16 mouse cellular contexts compared by ENCODE assay signal in the genomic region with DNA sequence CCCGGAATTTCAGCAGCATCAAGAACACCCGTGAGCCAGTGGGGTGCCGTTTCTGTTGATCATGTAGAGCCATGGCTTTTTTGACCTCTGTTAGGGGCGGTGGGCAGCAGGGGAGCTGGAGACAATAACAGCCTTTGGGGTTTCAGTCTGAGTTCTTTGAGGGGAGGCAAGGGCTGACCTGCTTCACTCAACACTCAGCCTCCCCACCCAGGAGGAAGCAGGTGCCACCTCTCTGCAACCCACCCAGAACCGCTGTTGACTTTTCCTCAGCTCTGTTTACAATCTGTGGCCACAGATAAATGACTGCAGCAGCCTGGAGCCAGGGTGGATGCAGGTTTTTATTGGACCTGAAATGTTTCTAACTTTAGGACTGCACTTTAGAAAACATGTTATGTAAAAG. TPM values are rescaled to one million over a fixed set of nuclear protein-coding genes. Genes with fewer than 3 reads are reported as not detected.
DNase-seq lines count a peak whose midpoint lies in the region; ATAC-seq and TF ChIP-seq lines count a peak whose summit lies in the region.
"Had no signal": no experiment of that assay in that cellular context is flagged by ENCODE, and none has a peak within 500 bp of the region (broad histone marks: within the 10 kb centered on the region; RNA-seq: fewer than 3 reads in every experiment).

No protein-coding gene starts in this region.

- H3K27ac ChIP-seq in liver, postnatal 0 days (ENCODE audit: low read depth): no peak overlapping the region
- no peak overlapping the region for H3K27ac ChIP-seq in embryonic facial prominence, embryonic 10.5 days (replicated peaks)
- H3K27ac ChIP-seq in intestine, embryonic 16.5 days (ENCODE audit: low read length): 0 out of 2 replicates have a peak overlapping the region, but pooled peaks have one; percentile 13
- peak overlapping the region; percentile 73 for H3K27ac ChIP-seq in stomach, embryonic 14.5 days (ENCODE audit: low read length)
- H3K27ac ChIP-seq: neural tube, embryonic 12.5 days had no signal

- H3K4me3 ChIP-seq in liver, postnatal 0 days (ENCODE audit: low read depth, low read length): no peak overlapping the region
- no peak overlapping the region for H3K4me3 ChIP-seq in embryonic facial prominence, embryonic 10.5 days
- no peak overlapping the region for H3K4me3 ChIP-seq in intestine, embryonic 16.5 days (ENCODE audit: low read length)
- no peak overlapping the region for H3K4me3 ChIP-seq in stomach, embryonic 14.5 days (ENCODE audit: low read depth, low read length)
- H3K4me3 ChIP-seq: neural tube, embryonic 12.5 days had no signal

- H3K4me1 ChIP-seq in liver, postnatal 0 days (ENCODE audit: insufficient read depth): no peaks in the 10 kb centered on the region; the same call in 1 of the 2 replicates
- H3K4me1 ChIP-seq in embryonic facial prominence, embryonic 10.5 days: peaks cover 5% of the 10 kb centered on the region
- peaks cover 24% of the 10 kb centered on the region for H3K4me1 ChIP-seq in intestine, embryonic 16.5 days (ENCODE audit: control insufficient read depth, insufficient read depth, low read length)
- H3K4me1 ChIP-seq in stomach, embryonic 14.5 days (ENCODE audit: control insufficient read depth, insufficient read depth, low read length): peaks cover 17% of the 10 kb centered on the region; the same call in 1 of the 2 replicates
- H3K4me1 ChIP-seq: neural tube, embryonic 12.5 days had no signal

- TF ChIP-seq EP300 in liver, postnatal 0 days (IDR thresholded peaks at IDR 0.05; ENCODE audit: low read depth): no peak

- peak; percentile 7 for DNase-seq in liver
- no peak for DNase-seq in liver, postnatal 0 days
- peak; percentile 10 for DNase-seq in embryonic facial prominence, embryonic 10.5 days (ENCODE audit: low spot score)
- DNase-seq in frontal cortex, postnatal 14 days (ENCODE audit: low spot score in 2 of 2): no peak
- no peak for DNase-seq in c-Kit-positive CD71-positive TER-119-positive erythroid progenitor cells, embryonic 14.5 days (ENCODE audit: low spot score)
- DNase-seq: cerebellum, adult 11 months; heart, postnatal 4 days; kidney, adult 11 months; kidney, postnatal 4 days had no signal

- 29% methylated on average over 5 of the region's 5 CpGs for WGBS in liver, postnatal 0 days (ENCODE audit: insufficient replicate concordance)
- WGBS in embryonic facial prominence, embryonic 10.5 days: 16% methylated on average over 5 of the region's 5 CpGs
- 25% methylated on average over 5 of the region's 5 CpGs for WGBS in intestine, embryonic 16.5 days
- 19% methylated on average over 5 of the region's 5 CpGs for WGBS in stomach, embryonic 14.5 days

- no peaks in the 10 kb centered on the region for H3K36me3 ChIP-seq in liver, postnatal 0 days (replicated peaks; ENCODE audit: insufficient read depth, low read length)
- no peaks in the 10 kb centered on the region for H3K36me3 ChIP-seq in embryonic facial prominence, embryonic 10.5 days (replicated peaks)
- no peaks in the 10 kb centered on the region for H3K36me3 ChIP-seq in intestine, embryonic 16.5 days (ENCODE audit: control insufficient read depth, insufficient read depth, low read length)
- H3K36me3 ChIP-seq in stomach, embryonic 14.5 days (ENCODE audit: control insufficient read depth, insufficient read depth, low read length): no peaks in the 10 kb centered on the region
- H3K36me3 ChIP-seq: neural tube, embryonic 12.5 days had no signal

- no peaks in the 10 kb centered on the region for H3K27me3 ChIP-seq in liver, postnatal 0 days (ENCODE audit: insufficient read depth, low read length)
- H3K27me3 ChIP-seq in embryonic facial prominence, embryonic 10.5 days (replicated peaks; ENCODE audit: low read depth, poor library complexity, severe bottlenecking): no peaks in the 10 kb centered on the region
- H3K27me3 ChIP-seq in intestine, embryonic 16.5 days (replicated peaks; ENCODE audit: control insufficient read depth, insufficient read depth, low read length): no peaks in the 10 kb centered on the region
- no peaks in the 10 kb centered on the region for H3K27me3 ChIP-seq in stomach, embryonic 14.5 days (ENCODE audit: control insufficient read depth, insufficient read depth, low read length)
- H3K27me3 ChIP-seq: neural tube, embryonic 12.5 days had no signal

- no peaks in the 10 kb centered on the region for H3K9me3 ChIP-seq in liver, postnatal 0 days (ENCODE audit: low read length)
- no peaks in the 10 kb centered on the region for H3K9me3 ChIP-seq in embryonic facial prominence, embryonic 10.5 days
- H3K9me3 ChIP-seq in intestine, embryonic 16.5 days (ENCODE audit: control insufficient read depth, low read length): no peaks in the 10 kb centered on the region
- H3K9me3 ChIP-seq in stomach, embryonic 14.5 days (ENCODE audit: control insufficient read depth, low read depth, low read length): no peaks in the 10 kb centered on the region
- H3K9me3 ChIP-seq: neural tube, embryonic 12.5 days had no signal

- no peak for ATAC-seq in liver, postnatal 0 days
- ATAC-seq in intestine, embryonic 16.5 days: peak; percentile 49
- peak; percentile 87 for ATAC-seq in stomach, embryonic 14.5 days (ENCODE audit: insufficient number of reproducible peaks, insufficient read depth, low FRiP score, low read depth)

- H3K9ac ChIP-seq in liver, postnatal 0 days (replicated peaks): no peak overlapping the region
- H3K9ac ChIP-seq in intestine, embryonic 16.5 days (ENCODE audit: low read depth, low read length): no peak overlapping the region
- no peak overlapping the region for H3K9ac ChIP-seq in stomach, embryonic 14.5 days (replicated peaks; ENCODE audit: low read depth, low read length)
- H3K9ac ChIP-seq: neural tube, embryonic 12.5 days had no signal

- TF ChIP-seq CTCF in liver, postnatal 0 days (IDR thresholded peaks at IDR 0.05; ENCODE audit: low read depth): no peak

- no peak overlapping the region for H3K4me2 ChIP-seq in liver, postnatal 0 days (ENCODE audit: low read depth, low read length)
- H3K4me2 ChIP-seq in intestine, embryonic 16.5 days (ENCODE audit: low read depth, low read length): no peak overlapping the region
- no peak overlapping the region for H3K4me2 ChIP-seq in stomach, embryonic 14.5 days (replicated peaks; ENCODE audit: low read depth, low read length)
- H3K4me2 ChIP-seq: heart, embryonic 11.5 days; neural tube, embryonic 12.5 days had no signal

RNA-seq across cellular contexts. Expression of gene Myoz2, which starts 29.4 kb away (rescaled TPM):
- polyA plus RNA-seq in liver, postnatal 0 days (2015; fragmentation: Nextera tagmentation; extraction: Ambion mirVana): 0.18 and 4.4 TPM in 2 replicates
- not detected in 2 replicates for polyA plus RNA-seq in embryonic facial prominence, embryonic 10.5 days (2016; fragmentation: Nextera tagmentation; extraction: Ambion mirVana)
- 0.45 and 0.59 TPM in 2 replicates for polyA plus RNA-seq in intestine, embryonic 16.5 days (2015; fragmentation: Nextera tagmentation; extraction: Ambion mirVana)
- polyA plus RNA-seq in stomach, embryonic 14.5 days (2014; fragmentation: Nextera tagmentation; extraction: Ambion mirVana): 0.17 TPM in 1 of 2 replicates, not detected in the other
- polyA plus RNA-seq: cortical plate, adult 2 months; midbrain, postnatal 0 days; small intestine, adult 2 months had no signal

Comparison
In these comparisons a context has a peak if more than half of its experiments do, and no peak if none do; other contexts are left out.
1. DNase-seq: peak in liver (single experiment) and embryonic facial prominence, embryonic 10.5 days (single experiment); none in liver, postnatal 0 days (single experiment), frontal cortex, postnatal 14 days (0 of 2) and c-Kit-positive CD71-positive TER-119-positive erythroid progenitor cells, embryonic 14.5 days (single experiment).
2. H3K27ac ChIP-seq: peak in intestine, embryonic 16.5 days (single experiment) and stomach, embryonic 14.5 days (single experiment); none in liver, postnatal 0 days (single experiment) and embryonic facial prominence, embryonic 10.5 days (single experiment).